Mouse (Mus musculus) olfactory bulb, adult 2 months (tissue): ENCODE results near the gene Loxl3. TPM values are rescaled to one million over a fixed set of nuclear protein-coding genes. Genes with fewer than 3 reads are reported as not detected.

Experiments used
- H3K27ac ChIP-seq: fragments of 200-500 bp; 2 replicates; pipeline ENCODE4 v1.5.1; 2012; ENCODE audit warnings: low read depth, low read length; ENCODE audit not compliant: insufficient read depth
- H3K4me1 ChIP-seq: fragments of 200-500 bp; 2 replicates; pipeline ENCODE4 v1.6.1; 2012; ENCODE audit warnings: low read length; ENCODE audit not compliant: control insufficient read depth, insufficient read depth
- H3K4me3 ChIP-seq: fragments of 200-500 bp; 2 replicates; pipeline ENCODE4 v1.5.1; 2012; ENCODE audit warnings: mild to moderate bottlenecking, low read depth, low read length, moderate library complexity; ENCODE audit not compliant: insufficient read depth
- CTCF ChIP-seq: fragments of 200-500 bp; IDR thresholded peaks from 2 replicates; pipeline ENCODE4 v1.5.1; 2012; ENCODE audit warnings: low read depth, mild to moderate bottlenecking, low read length, moderate library complexity; ENCODE audit not compliant: insufficient read depth
- POLR2A ChIP-seq: fragments of 200-500 bp; IDR thresholded peaks from 2 replicates; pipeline ENCODE4 v1.6.1; 2012; ENCODE audit warnings: mild to moderate bottlenecking, low read depth, low read length, moderate library complexity; ENCODE audit not compliant: insufficient read depth
- WGBS: fragments of 180-500 bp; shearing (Covaris S2); methylation state at CpG from one replicate; pipeline ENCODE4 v1.1.7; 2018; 5-methylcytosine and 5-hydroxymethylcytosine counted together
- polyA plus RNA-seq: library from polyadenylated mRNA; stranded (reverse); fragments of >200 nt; gene quantifications from 2 replicates; pipeline ENCODE4 v1.2.4, GENCODE M21; 2012; ENCODE audit warnings: low replicate concordance; ENCODE audit not compliant: missing spikeins, insufficient read depth, insufficient read length

The Loxl3 gene
- polyA plus RNA-seq, 1 experiment: not detected

DNA sequence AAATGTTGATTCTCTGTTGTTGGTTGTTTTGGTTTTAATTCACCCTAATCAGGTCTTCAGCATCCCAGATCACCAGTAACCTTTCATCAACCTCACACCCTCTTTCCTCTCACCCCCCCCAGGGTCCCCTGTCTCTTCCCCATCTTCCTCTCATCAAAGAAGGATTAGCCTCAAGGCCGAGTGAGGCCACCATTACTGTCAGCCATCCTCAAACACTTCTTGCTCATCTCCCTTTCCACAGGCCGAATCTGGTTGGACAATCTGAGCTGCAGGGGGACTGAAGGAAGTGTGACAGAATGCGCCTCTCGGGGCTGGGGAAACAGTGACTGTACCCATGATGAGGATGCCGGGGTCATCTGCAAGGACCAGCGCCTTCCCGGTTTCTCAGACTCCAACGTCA, 3.2 kb downstream of the Loxl3 start:
- 89% methylated on average over 8 of the region's 8 CpGs for WGBS
- TF ChIP-seq CTCF (no peak), POLR2A (no peak)
- Histone ChIP-seq H3K4me1 (peaks cover 25% of the 10 kb centered on the region), H3K4me3 (no peak overlapping the region), H3K27ac (no peak overlapping the region)

GRCm38 (mm10) chr6:83038496-83039012, 4.6 kb downstream of the Loxl3 start:
- WGBS: 17% methylated on average over 24 of the region's 24 CpGs
- peaks cover 14% of the 10 kb centered on the region for H3K4me1 ChIP-seq
- H3K27ac ChIP-seq: no peak overlapping the region
- peak overlapping the region; percentile 28 for H3K4me3 ChIP-seq
- TF ChIP-seq POLR2A (no peak), CTCF (no peak)

GRCm38 (mm10) chr6:83040601-83041000, 6.6 kb downstream of the Loxl3 start:
- 86% methylated on average over 5 of the region's 5 CpGs for WGBS
- Histone ChIP-seq H3K4me3 (no peak overlapping the region), H3K4me1 (peaks cover 9% of the 10 kb centered on the region), H3K27ac (no peak overlapping the region)
- TF ChIP-seq CTCF (no peak), POLR2A (no peak)

DNA sequence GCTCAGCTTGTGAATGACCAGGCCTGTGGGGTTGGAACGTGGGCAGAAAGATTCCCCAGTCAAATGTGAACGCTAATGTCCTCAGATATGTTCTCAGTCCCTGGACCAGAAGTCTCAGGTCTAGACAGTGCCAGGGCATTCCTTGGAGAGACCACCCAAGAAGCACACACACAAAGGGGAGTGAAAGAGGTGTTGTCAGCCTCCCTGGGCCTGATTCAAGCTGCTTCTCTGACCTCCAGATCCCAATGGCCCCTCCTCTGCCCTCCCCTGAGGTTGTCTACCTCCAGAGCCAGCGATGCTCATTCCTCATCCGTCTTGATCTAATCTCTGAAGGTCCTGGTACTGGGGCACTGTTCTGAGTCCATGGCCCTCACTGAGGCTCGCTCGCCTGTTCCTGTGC, 9.6 kb downstream of the Loxl3 start:
- no peak for TF ChIP-seq POLR2A
- no peak for TF ChIP-seq CTCF
- H3K4me1 ChIP-seq: peaks cover 3% of the 10 kb centered on the region

GRCm38 (mm10) chr6:83043993-83044392, 10.0 kb downstream of the Loxl3 start:
- no peak for TF ChIP-seq CTCF
- no peak for TF ChIP-seq POLR2A
- Histone ChIP-seq H3K4me1 (no peaks in the 10 kb centered on the region), H3K27ac (no peak overlapping the region), H3K4me3 (no peak overlapping the region)
- WGBS: 92% methylated on average over 5 of the region's 5 CpGs

More for the DNA sequence above, 9.6 kb downstream of the Loxl3 start:
- 77% methylated on average over 6 of the region's 6 CpGs for WGBS
- Histone ChIP-seq H3K4me3 (no peak overlapping the region), H3K27ac (no peak overlapping the region)

DNA sequence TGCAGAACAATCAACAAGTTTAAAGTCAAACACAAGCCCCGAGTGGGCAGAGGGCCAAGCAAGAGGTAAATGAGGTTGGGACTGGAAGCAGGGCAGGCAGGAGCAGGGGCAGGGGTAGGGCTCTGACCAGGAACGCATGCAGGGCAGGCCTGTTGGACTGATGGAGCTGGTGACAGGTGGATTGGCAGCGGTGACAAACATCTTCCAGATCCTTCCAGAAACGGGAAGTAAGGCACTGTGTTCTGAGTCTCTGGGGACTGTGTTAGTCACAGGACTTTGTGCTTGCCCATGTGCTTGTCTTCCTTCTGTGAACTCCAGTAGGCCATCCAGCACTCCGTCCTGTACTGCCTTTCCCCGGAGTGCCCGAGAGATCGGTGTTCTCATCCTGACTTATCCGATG, 10.8 kb downstream of the Loxl3 start:
- 75% methylated on average over 9 of the region's 9 CpGs for WGBS
- Histone ChIP-seq H3K4me3 (no peak overlapping the region), H3K4me1 (no peaks in the 10 kb centered on the region), H3K27ac (no peak overlapping the region)
- TF ChIP-seq CTCF: no peak
- TF ChIP-seq POLR2A: no peak

- Histone ChIP-seq H3K4me1 (peaks cover 11% of the 10 kb centered on the region; the same call in 1 of the 2 replicates), H3K4me3 (no peak overlapping the region), H3K27ac (no peak overlapping the region)
- WGBS: 72% methylated on average over 10 of the region's 10 CpGs
- TF ChIP-seq CTCF (no peak), POLR2A (no peak)
These were observed 15.4 kb downstream of the Loxl3 start for GRCm38 (mm10) chr6:83049367-83049766.

DNA sequence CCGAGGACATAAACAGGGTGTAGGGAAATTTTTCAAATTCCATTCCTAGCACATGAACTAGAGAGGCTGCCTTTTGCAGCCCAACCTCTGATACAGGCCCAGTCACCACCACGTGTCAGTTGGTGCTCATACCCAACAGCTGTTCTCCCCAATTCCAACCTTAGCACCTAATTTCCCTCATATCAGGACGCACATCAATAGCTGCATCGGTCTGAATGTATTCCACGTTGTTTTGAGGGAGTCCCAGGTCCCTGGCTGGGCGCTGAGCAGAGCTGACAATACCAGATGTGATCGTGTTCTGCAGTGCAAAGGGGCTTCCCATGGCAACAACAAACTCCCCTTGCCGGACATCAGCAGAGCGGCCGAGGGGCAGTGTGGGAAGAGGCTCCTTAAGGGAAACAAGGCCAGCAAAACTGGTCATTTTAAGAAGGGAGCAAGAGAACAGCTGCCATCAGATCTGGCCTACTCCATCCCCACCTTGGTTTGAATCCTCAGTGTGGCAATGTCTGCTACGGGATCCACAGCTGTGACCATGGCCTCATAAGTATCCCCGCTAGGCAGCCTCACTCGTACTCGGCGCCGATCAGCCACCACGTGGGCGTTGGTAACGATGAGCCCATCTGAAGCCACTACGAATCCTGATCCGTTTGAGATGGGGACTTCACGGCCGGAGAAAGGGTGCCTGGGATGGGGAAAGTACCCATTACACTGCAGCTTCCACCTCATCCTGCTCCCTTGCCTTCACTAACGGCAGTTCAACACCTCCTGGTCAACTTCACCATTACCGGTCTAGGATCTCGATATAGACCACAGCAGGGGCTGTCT, 19.4 kb downstream of the Loxl3 start:
- peak overlapping the region; percentile 82 for H3K4me3 ChIP-seq
- TF ChIP-seq POLR2A (no peak), CTCF (no peak)
- H3K4me1 ChIP-seq: peaks cover 20% of the 10 kb centered on the region
- H3K27ac ChIP-seq: no peak overlapping the region
- WGBS: 3% methylated on average over 26 of the region's 26 CpGs

GRCm38 (mm10) chr6:83054074-83054851, 20.3 kb downstream of the Loxl3 start, which contains the start of gene Aup1:
TSS of gene Aup1 (plus strand) at chr6:83054521.
- Histone ChIP-seq H3K27ac (peak within 1 kb of the TSS; percentile 63), H3K4me1 (peaks cover 20% of the 10 kb centered on the region), H3K4me3 (peak within 1 kb of the TSS; percentile 82)
- WGBS: under 1% methylated on average over 64 of the region's 64 CpGs
- TF ChIP-seq POLR2A (peak; percentile 64; the same call in 1 of the 2 replicates), CTCF (no peak)
